Mouse (Mus musculus) neural tube, embryonic 12.5 days (tissue): ENCODE results near the gene Paics. TPM values are rescaled to one million over a fixed set of nuclear protein-coding genes. Genes with fewer than 3 reads are reported as not detected.

Experiments used
- polyA plus RNA-seq: library from polyadenylated mRNA; unstranded; fragments of >200 nt; fragmentation: Nextera tagmentation; extraction: Ambion mirVana; gene quantifications from 2 replicates; pipeline ENCODE4 v1.2.1, GENCODE M21; 2016

Gene Paics
- polyA plus RNA-seq, 1 experiment from 2014 or later, result 263 TPM

Other genes starting within 250 kb of the Paics start
- gene Aasdh, start 45.8 kb upstream of the Paics start, polyA plus RNA-seq, result 18.5 and 18.6 TPM in 2 replicates
- 22.4 and 23.1 TPM in 2 replicates for gene Ppat, start 271 bp downstream of the Paics start, polyA plus RNA-seq
- gene Srp72, start 23.4 kb downstream of the Paics start, polyA plus RNA-seq, result 74.4 and 75.0 TPM in 2 replicates
- gene Arl9, start 52.7 kb downstream of the Paics start, polyA plus RNA-seq, result not detected in 2 replicates
- gene Thegl, start 64.7 kb downstream of the Paics start, polyA plus RNA-seq, result 0.30 TPM in 1 of 2 replicates, not detected in the other
- 3.6 and 3.8 TPM in 2 replicates for gene Hopx, start 163.8 kb downstream of the Paics start, polyA plus RNA-seq